Mouse (Mus musculus) mesoderm, embryonic 11.5 days (tissue): ENCODE measurements around the gene Lgi4.

Experiments
- DNase-seq: peaks from one replicate; pipeline ENCODE4 v3.0.0-alpha.2; 2012; ENCODE audit warnings: low read depth, low spot score

Gene Lgi4

DNA sequence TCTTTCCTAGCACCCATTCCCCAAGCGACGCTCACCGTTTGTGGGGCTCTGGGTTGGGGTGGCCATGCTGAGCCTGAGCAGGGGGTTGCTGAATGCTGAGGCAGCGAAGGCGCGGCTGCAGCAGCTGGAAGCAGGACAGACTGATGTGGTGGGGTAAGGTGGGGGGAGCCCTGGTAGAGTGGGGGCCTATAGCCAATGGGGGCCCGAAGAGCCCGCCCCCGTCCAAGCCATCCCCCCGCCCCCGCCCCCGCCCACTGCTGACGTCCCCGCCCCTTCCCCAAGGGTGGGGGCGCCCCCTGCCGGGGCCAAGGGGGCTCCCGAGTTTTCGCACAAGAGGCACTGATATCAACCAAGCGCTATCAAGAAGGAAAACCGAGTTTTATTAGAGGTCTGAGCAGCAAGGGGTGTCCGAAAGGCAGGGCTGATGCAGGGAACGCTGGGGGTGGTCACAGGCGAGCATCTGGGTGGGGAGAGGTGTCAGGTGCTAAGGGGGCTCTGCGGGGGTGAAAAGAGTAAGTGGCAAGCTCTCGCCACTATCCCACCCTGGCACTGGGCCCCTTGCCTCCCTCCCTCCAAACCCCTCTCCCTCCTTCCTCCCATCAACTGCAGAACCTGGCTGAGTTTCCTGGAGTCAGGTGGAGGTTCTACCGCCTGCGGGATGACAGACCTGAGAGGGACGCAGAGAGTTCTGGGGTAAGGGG is 7.7 kb upstream of the Lgi4 start, which contains the start of gene Fxyd7:
Fxyd7 (minus strand) TSS at position 147 of the 701 bp plus-strand sequence.
- no peak for DNase-seq

DNA sequence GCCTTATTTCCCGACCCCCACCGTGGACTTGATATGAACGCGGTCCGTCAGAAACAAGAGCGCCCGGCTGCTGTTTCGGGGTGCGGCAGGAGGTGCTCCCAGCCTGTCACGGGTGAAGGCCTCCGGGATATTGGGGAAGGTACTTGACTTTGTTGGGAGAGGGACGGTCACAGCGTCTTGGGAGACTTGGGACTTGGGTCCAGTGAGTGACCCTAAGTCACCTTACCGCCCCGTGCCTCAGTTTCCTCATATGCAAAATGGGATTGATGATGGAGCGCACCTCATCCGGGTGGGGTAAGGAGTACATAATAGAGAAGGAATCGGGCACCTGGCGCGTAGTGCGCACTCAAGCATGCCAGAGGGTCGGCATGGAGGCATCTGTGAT is 6.9 kb upstream of the Lgi4 start:
- DNase-seq, result no peak

DNA sequence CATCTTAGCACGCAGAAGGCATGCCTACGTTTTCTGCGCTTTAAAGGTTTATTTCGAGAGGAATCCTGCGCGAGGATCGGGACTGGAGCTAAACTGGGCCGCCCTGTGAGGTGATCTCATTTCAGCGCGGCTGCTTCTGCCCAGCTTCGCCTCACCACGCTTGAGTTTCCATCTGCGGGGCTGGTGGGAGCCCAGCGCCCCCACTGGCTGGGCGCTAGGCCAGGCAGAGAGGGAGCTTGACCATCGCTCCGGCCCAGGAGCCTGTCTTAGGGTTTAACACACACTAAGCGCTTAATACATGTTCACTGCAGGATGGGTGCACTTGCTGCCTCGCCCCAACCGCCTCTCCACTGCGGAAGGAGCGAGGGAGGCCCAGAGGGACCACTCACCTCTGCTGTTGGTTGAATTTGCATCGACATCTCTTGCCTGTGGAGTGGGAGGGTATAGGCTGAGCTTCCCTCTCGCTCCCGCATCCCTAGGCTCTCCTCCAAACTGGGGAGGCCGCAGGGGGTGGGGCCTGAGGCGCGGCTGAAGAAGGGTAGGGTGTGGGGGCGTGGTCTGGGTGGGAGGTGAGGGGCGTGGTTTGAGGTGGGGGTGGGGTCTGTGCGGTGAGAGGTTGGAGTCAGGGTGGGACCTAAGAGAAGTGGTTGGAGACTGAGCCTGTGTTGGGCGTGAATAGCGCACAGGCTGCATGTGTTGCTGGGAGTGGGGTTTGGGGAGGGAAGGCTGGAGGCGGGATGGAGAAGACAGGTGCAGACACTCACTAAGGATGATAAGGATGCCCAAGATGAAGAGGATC is 6.3 kb upstream of the Lgi4 start:
- peak; percentile 49 for DNase-seq

DNA sequence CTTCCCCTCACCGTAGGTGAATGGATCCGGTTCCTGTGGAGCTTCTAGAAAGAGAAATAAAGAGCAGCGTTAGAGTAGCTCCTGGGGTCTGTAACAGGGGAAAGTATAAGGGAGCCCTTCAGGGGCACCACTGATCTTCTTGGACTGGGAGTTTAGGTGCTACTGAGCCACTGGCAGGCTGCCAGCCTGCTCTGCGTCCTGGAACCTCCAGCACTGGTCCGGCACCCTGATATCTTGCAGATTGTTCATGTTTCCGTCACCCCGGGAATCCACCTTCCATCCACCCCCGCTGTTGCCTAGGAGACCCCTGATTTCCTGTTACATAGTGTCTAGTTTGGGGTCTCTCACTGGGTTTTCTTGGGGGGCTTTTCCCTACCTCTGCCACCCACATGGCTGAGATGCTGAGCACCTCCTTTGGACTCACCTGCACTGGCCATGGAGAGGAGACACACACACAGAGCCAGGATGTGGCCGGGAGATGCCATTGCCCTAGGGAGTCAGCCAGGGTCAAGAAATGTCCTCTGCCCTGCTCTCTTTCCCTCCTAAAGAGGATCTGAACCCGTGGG is 5.2 kb upstream of the Lgi4 start:
- no peak for DNase-seq

DNA sequence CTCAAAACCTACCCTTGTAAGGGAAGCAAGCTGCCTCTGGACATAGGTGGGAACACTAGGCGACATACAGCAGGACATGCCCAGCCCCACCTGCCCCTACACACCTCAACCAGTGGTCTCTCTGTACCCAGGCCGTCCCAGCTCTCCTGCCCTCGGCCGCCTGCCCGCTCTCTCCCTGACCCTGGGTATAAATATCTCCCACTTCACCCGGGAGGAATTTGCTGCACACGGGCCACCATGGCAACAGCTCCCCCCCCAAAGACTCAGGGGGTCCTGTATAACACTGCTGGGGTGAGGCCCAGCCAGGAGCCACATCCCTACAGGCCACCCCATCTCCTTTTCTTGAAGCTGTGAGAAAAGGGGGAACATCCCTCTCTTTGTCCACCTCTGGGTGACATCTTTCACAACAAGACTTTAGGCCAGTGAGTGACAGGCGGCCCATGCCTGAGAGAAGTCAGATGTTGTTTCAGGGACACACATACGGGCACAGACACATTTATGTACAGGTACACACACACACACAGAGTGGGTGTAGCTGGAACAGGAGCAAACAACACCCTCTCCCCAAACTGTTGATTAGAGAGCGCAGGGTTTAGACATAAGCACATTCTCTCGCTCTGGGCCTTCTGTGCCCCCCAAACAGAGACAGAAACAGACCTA is 4.4 kb upstream of the Lgi4 start:
- DNase-seq, result no peak

DNA sequence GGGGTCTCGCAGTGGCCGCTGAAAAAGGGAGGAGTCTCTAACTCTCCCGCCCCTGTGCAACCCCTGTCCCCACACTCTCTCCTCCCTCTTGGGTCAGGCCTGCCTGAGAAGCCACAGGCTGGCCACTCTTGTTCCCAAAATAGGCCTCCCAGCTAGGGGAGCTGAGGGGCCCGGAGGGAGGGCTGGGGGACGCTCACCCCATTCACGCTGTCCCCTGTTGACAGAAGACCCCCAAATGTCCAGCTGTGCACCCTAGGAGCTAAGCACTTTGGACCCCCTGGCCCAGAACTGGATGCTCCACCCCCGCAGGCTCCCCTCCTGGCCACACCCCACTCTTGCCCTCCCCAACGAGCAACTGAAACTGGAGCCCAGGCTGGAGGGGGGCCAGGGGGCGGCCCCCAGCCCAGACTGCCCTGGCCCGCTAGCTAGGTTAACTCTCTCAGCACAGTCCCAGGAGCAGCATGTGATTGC is 3.8 kb upstream of the Lgi4 start:
- DNase-seq, result peak; percentile 48

DNA sequence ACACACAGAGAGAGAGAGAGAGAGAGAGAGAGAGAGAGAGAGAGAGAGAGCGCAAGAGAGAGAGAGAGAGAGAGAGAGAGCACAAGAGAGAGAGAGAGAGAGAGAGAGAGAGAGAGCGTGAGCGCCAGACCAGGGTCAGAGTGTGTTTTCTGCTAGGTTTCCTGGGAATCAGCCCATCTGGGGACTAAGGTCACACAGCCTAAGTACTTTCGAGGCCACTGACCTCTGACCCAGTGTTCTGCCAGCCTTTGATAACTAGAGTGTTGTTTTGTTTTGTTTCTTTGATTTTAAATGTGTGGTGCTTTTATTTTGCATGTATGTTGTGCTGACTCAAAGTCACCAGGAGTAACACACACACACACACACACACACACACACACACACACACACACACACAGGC is 3.3 kb upstream of the Lgi4 start:
- DNase-seq, result peak; percentile 37

DNA sequence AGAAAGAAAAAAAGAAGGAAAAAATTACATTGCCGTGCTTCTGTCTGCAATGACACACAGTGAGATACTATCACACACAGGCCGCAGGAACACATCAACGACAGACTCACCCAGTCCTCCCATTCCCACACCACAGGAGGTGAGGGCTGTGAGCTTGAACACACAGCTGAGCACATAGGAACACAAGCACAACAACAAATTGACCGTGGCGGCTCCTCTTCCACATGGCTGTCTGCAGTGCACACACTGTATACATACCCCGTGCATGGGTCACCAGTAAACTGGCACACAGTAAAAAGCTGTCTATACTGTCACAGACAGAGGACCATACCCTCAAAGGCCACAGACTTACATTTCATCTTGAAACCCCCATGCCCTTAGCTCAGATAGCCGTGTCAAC is 2.7 kb upstream of the Lgi4 start:
- no peak for DNase-seq

DNA sequence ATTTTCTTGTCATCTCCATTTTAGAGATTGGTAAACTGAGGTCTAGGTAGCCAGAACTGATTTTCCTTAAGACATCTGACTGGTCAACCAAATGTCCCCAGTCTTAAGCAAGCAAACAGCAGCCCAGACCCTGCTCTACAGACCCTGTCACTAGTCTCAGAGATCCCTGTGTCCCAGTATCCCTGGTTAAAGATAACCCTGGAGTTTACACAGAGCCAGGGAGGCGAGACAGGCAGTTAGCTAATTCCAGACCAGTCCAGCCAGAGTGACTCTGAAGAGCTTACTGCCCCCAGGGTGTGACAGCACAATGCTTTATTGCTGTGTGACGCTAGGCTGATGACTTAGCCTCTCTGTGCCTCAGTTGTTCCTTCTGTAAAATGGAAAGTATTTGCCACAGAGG is 2.1 kb upstream of the Lgi4 start, which contains the start of gene Fxyd1:
Fxyd1 (minus strand) TSS at position 129 of the 400 bp plus-strand sequence.
- no peak for DNase-seq

DNA sequence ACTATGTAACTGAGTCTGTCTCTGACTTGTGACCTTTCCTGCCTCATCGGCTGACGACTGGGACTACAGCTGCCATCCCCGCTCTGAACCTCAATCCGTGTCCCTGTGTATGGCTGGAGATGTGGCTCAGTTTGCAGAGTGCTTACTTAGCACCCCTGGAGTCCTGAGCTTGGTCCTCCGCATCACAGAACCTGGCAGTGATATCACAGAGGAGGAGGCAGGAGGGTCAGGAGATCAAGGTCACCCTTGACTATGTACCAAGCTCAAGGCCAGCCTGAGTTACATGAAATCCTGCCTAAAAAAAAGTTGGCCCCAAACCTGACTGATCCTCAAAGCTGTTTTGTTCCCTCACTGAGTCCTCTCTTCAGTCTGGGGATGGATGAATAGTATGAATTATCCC is 1.4 kb upstream of the Lgi4 start:
- no peak for DNase-seq

DNA sequence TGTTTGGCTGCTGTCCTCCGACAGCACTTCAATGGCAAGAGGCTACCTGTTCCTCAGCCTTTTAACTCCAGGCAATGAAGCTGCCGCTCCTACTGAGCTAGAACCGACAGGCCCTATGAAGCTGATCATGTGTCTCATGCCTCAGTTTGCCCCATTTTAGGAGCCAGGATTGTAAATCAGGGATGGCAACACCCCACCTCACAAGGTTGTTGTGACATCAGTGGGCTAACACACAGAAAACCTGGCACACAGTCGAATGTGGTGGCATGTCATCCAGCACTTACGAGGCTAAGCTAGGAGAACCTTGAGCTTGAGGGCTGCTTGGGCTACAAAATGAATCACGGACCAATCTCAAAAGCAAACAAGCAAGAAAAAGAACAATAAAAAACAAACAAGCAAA is 931 bp upstream of the Lgi4 start:
- DNase-seq, result no peak

DNA sequence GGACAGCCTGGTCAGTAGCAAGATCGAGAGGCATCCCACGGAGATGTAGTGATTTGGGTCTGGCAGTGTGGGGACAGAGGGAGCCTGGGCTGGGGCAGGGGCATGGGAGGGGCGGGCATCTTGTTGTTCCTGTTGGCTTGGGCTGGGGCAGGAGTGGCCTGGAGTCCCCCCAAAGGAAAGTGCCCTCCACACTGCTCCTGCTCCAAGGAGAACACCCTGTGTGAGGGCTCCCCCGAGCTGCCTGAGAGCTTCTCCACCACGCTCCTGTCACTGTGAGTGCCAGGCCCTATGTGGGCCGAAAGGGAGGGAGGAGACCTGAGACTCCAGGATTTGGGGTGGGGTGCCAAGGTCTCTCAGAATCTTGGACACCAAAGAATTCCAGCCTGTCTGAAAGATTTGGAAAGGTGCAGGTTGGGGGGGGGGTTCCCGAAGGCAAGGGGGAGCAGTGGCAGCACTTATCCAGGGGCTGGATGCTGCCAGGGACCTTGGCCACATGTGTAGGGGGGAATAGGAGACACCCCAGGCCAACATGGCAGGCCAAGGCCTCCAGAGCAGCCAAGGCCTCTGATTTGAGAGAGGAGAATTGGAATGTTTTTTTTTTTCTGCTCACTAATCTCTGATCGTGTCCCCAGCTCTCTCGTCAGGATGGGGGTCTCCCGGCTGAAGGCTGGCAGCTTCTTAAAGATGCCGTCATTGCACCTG is 928 bp downstream of the Lgi4 start:
- DNase-seq, result no peak

DNA sequence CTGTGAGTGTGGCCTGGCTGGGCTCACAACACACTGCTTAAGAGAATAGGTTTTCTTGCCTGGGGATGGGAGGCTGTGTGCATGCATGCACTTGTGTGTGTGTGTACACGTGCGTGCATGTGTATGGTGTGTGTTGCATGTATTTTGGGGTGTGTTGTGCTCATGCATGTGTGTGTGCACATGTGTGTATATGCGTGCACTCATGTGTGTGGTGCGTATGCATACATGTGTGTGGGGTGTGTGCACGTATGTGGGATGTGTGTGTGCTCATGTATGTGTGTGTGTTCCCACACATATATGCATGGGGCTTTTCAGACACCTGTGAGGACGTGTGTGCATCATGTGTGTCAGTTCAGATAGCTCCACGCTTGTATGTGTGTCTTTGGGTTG is 1.5 kb downstream of the Lgi4 start:
- no peak for DNase-seq

DNA sequence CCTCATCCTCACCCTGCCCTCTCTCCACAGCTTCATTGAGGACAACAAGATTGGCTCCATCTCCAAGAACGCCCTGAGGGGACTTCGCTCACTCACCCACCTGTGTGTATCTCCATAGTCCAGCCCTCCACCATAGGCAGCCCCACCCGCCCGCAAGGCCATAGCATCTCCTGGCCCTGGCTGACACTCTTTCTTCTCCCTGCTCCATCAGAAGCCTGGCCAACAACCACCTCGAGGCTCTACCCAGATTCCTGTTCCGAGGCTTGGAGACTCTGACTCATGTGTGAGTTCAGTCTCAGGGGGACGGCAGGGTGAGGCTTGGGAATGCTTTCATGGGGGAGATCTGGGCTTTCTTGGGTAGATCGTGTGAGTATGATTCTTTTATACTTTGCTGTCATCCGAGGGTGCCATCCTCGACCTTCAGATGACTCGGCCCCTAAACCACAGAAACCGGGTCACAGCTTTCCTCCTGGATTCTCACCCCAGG is 4.0 kb downstream of the Lgi4 start:
- DNase-seq, result no peak

DNA sequence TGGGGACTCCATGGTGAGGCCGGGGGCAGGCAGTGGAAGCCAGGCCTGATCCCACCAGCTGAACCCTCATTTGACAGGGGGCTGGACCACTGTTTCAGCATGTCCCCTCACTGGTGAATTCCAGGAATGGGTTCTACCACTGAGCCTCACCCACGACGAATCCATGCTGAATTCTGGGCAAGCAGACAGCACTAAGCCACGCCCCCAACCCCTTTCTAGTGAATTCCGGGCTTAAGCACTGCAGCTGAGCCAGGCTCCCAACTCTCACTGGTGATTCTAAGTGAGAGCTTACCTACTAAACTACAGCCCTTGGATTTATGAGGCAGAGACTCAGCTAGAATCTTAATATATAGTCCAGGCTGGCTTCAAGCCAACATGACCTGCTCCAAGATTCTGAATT is 8.7 kb downstream of the Lgi4 start:
- DNase-seq, result no peak

DNA sequence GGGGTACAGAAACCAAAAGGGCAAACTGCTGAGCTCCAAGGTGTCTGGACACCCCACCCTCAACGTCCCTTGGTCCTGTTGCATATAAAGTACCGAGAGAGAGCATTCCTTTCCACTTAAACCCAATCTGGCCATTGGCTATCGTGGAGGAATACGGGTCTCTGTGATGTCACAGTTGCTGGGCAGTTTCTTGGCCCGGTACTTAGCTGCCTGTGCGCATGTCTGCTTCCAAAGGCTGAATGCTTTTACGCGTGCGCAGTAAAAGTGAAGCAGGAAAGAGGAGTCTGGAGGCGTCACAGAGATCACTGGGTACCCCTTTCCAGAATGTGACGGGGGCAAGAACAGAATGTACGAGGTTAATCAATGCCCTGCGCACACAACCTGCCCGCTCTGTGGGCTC is 10.3 kb downstream of the Lgi4 start:
- no peak for DNase-seq

DNA sequence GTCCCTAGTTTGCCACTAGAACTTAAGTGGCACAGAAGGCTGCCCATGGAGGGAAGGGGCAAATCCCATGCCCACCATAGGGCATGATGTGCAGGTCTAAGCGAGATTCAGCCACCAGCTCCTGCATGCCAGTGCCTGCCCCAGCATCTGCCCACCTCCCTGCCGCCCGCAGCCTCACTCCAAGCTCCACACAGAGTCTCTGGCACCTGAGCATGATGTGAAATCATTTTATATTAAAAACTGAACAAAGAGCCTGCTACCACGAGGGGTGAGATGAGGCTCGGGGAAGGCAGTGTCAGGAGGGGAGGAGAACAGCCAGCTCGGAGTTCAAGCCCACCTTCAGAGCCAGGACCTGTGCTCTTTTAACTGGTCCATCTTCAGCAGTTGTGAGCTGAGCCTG is 11.2 kb downstream of the Lgi4 start:
- no peak for DNase-seq

DNA sequence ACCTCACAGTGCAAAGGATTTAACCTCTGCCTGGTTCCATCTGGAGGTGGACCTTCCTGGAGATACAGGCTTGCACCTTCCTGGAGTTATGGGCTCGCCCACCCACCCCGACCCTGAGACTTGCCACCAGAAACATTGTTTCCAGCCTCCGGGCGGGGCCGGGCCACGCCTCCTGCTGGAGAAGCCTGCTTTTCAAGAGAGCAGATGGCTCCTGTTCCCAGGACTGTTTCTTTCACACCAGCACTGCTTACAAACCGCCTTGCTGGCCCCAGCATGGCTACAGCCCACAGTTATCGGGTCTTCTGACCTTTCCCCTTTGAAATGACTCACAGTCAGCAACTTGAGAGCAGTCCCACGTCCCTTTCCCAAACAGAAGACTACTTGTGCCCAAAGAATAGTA is 13.2 kb downstream of the Lgi4 start:
- DNase-seq, result no peak

DNA sequence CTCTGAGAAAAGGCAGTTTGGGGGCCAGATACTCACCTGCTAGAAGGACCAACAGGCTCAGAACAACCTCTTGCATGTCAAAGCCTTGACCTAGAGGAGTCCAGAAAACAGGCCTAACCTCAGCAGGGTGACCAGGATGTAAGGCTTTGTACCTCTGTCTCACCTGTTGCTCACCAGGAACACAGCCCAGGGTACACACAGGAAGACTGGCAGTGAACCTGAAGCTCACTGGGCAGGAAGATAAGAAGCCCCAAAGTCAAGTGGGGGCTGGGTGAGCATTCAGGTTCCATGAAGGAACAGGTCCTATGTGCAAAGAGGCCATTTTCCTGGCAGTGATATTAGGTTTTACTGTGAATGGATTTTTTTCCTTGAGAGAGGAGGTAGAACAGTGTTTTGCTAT is 14.4 kb downstream of the Lgi4 start:
- DNase-seq, result no peak

DNA sequence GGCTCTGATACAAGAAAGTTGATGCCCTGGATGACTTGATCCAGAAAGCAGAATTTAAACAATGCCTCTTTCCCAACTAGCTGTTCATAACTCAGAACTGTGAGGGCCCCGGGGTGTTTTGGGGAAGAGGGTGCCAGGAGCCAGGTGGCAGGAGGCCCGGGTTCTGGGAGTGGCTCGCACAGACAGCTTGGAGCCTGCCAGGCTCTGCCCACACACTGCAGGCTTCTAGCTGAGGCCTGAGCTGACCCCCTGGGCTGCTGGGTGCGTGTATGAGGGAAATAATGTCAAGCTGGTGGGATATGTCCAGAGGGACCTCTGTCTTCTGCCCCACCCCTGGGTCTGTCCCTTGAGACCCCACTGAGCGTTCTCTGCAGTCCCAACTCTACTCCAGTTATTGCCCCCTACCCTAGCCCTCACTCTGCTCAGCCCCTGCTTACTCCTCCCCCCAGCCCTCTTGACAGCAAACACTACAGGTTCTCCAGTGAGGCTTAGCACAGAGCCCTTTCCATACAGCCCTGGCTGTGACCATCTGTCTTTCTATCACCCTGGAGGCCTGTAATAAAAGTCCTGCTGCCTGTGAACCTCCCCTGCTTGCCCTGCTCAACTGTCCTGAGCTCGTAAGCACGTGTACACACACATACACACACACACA is 15.0 kb downstream of the Lgi4 start:
- DNase-seq, result no peak

DNA sequence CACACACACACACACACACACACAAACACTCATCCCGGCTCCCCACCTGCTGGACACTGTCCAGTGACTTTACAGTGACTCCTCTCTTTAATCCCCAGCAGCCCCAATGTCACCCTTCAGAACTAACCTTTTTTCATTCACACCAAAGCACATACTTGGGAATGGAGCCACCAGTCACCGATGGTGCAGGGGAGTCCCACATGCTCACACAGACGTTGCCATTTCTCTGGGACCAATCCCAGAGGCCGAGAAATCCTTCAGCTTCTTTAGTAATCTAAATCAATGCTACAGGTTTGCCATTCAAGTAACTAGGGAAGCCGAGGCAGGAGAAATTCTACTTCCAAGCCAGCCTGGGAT is 15.5 kb downstream of the Lgi4 start:
- DNase-seq, result no peak
